Mouse (Mus musculus) myocyte (in vitro differentiated cells): ENCODE data around the gene Smg6. TPM values are rescaled to one million over a fixed set of nuclear protein-coding genes. Genes with fewer than 3 reads are reported as not detected.

Experiments
- H3K27me3 ChIP-seq: one replicate; pipeline ENCODE4 v1.6.1; 2011; ENCODE audit not compliant: control insufficient read depth, insufficient read depth, insufficient read length
- H3K36me3 ChIP-seq: one replicate; pipeline ENCODE4 v1.6.1; 2011; ENCODE audit not compliant: control insufficient read depth, insufficient read depth
- H3K4me2 ChIP-seq: one replicate; pipeline ENCODE4 v1.6.1; 2011; ENCODE audit warnings: low read depth, control low read depth
- H3K4me3 ChIP-seq: one replicate; pipeline ENCODE4 v1.5.1; 2011; ENCODE audit warnings: mild to moderate bottlenecking, control low read depth, moderate library complexity
- H3K79me2 ChIP-seq: one replicate; pipeline ENCODE4 v1.6.1; 2011; ENCODE audit not compliant: control insufficient read depth, insufficient read depth
- H3ac ChIP-seq: one replicate; pipeline ENCODE4 v1.6.1; 2011; ENCODE audit not compliant: control insufficient read depth, insufficient read length
- CEBPB ChIP-seq: IDR thresholded peaks from 2 replicates; pipeline ENCODE4 v1.6.1; 2011; ENCODE audit warnings: mild to moderate bottlenecking, moderate library complexity; ENCODE audit not compliant: poor library complexity, insufficient read depth, severe bottlenecking
- E2F4 ChIP-seq: IDR thresholded peaks from one replicate; pipeline ENCODE4 v1.6.1; 2011; ENCODE audit warnings: mild to moderate bottlenecking, control low read depth, moderate library complexity; ENCODE audit not compliant: insufficient read depth
- MAX ChIP-seq: IDR thresholded peaks from one replicate; pipeline ENCODE4 v1.6.1; 2011; ENCODE audit warnings: low read depth, mild to moderate bottlenecking, control low read depth
- MYOD1 ChIP-seq, 3 experiments: IDR thresholded peaks; one replicate each; pipeline ENCODE4 v1.6.1; 2011; ENCODE audit warnings: control low read depth in 2 of 3, low read depth in 2 of 3, mild to moderate bottlenecking in 2 of 3, moderate library complexity in 1 of 3; ENCODE audit not compliant: insufficient read length in 2 of 3, control insufficient read depth in 1 of 3
- MYOG ChIP-seq, 3 experiments: IDR thresholded peaks; one replicate each; pipeline ENCODE4 v1.6.1; 2011; ENCODE audit warnings: control low read depth in 2 of 3, low read depth in 2 of 3, mild to moderate bottlenecking in 2 of 3; ENCODE audit not compliant: insufficient read length in 2 of 3, control insufficient read depth in 1 of 3, insufficient read depth in 1 of 3
- POLR2A ChIP-seq: IDR thresholded peaks from one replicate; pipeline ENCODE4 v1.6.1; 2011; ENCODE audit warnings: low read depth, mild to moderate bottlenecking, control low read depth, moderate library complexity; ENCODE audit not compliant: insufficient read length
- POLR2AphosphoS2 ChIP-seq: IDR thresholded peaks from one replicate; pipeline ENCODE4 v1.6.1; 2011; ENCODE audit warnings: low read depth, control low read depth; ENCODE audit not compliant: insufficient read length
- REST ChIP-seq: IDR thresholded peaks from one replicate; pipeline ENCODE4 v1.6.1; 2011; ENCODE audit warnings: mild to moderate bottlenecking, control low read depth, moderate library complexity; ENCODE audit not compliant: insufficient read depth, insufficient read length
- SRF ChIP-seq: IDR thresholded peaks from one replicate; pipeline ENCODE4 v1.6.1; 2011; ENCODE audit warnings: low read depth; ENCODE audit not compliant: control insufficient read depth, insufficient read length
- TCF12 ChIP-seq: IDR thresholded peaks from one replicate; pipeline ENCODE4 v1.6.1; 2011; ENCODE audit warnings: mild to moderate bottlenecking, control low read depth; ENCODE audit not compliant: poor library complexity, insufficient read depth, severe bottlenecking
- TCF3 ChIP-seq: IDR thresholded peaks from one replicate; pipeline ENCODE4 v1.6.1; 2011; ENCODE audit warnings: low read depth, control low read depth; ENCODE audit not compliant: insufficient read length
- USF1 ChIP-seq: IDR thresholded peaks from one replicate; pipeline ENCODE4 v1.6.1; 2011; ENCODE audit warnings: low read depth, mild to moderate bottlenecking, control low read depth, moderate library complexity
- polyA plus RNA-seq: library from polyadenylated mRNA; unstranded; fragments of >200 nt; fragmentation: generic; extraction: Trizol; gene quantifications from one replicate; pipeline ENCODE4 v1.2.1, GENCODE M21; 2012; ENCODE audit warnings: missing spikeins

The Smg6 gene
- polyA plus RNA-seq, 1 experiment, result 14.7 TPM

- Histone ChIP-seq H3K36me3 (peaks cover 6% of the 10 kb centered on the region), H3K4me2 (peak overlapping the region; percentile 1), H3K4me3 (no peak overlapping the region), H3ac (no peak overlapping the region), H3K27me3 (no peaks in the 10 kb centered on the region), H3K79me2 (no peaks in the 10 kb centered on the region)
- TF ChIP-seq E2F4 (no peak), MYOD1 (IDR thresholded peaks at IDR 0.05; ENCODE audit: control insufficient read depth in 1 of 3, insufficient read length in 2 of 3, low read depth in 2 of 3) (peak in 1 of 3 experiments; percentile 9), TCF12 (peak; percentile 26), MYOG (IDR thresholded peaks at IDR 0.05; ENCODE audit: control insufficient read depth in 1 of 3, insufficient read depth in 1 of 3, insufficient read length in 2 of 3, low read depth in 2 of 3) (no peak), POLR2AphosphoS2 (no peak), SRF (no peak)
These were observed 66.9 kb downstream of the Smg6 start for GRCm38 (mm10) chr11:74992427-74992987.

- TF ChIP-seq TCF12, result no peak
- TF ChIP-seq POLR2AphosphoS2, result no peak
- TF ChIP-seq USF1, result no peak
- TF ChIP-seq MYOG (IDR thresholded peaks at IDR 0.05; ENCODE audit: control insufficient read depth in 1 of 3, insufficient read depth in 1 of 3, insufficient read length in 2 of 3, low read depth in 2 of 3), result no peak
- no peak for TF ChIP-seq E2F4
- TF ChIP-seq MYOD1 (IDR thresholded peaks at IDR 0.05; ENCODE audit: control insufficient read depth in 1 of 3, insufficient read length in 2 of 3, low read depth in 2 of 3), result no peak
- TF ChIP-seq MAX, result no peak
- TF ChIP-seq CEBPB, result no peak
- no peak for TF ChIP-seq TCF3
- TF ChIP-seq SRF, result no peak
- no peak for TF ChIP-seq POLR2A
- TF ChIP-seq REST, result no peak
- Histone ChIP-seq H3K4me3 (no peak overlapping the region), H3K27me3 (no peaks in the 10 kb centered on the region), H3ac (no peak overlapping the region), H3K4me2 (no peak overlapping the region), H3K36me3 (peaks cover 6% of the 10 kb centered on the region), H3K79me2 (no peaks in the 10 kb centered on the region)
These were observed 68.5 kb downstream of the Smg6 start for GRCm38 (mm10) chr11:74994141-74994540.

GRCm38 (mm10) chr11:74994856-74995255 is 69.2 kb downstream of the Smg6 start:
- no peaks in the 10 kb centered on the region for H3K27me3 ChIP-seq
- H3K4me2 ChIP-seq, result no peak overlapping the region
- H3K79me2 ChIP-seq, result no peaks in the 10 kb centered on the region
- no peak overlapping the region for H3ac ChIP-seq
- no peak for TF ChIP-seq MYOG (IDR thresholded peaks at IDR 0.05; ENCODE audit: control insufficient read depth in 1 of 3, insufficient read depth in 1 of 3, insufficient read length in 2 of 3, low read depth in 2 of 3)
- no peak for TF ChIP-seq MAX
- TF ChIP-seq E2F4, result no peak
- no peak for TF ChIP-seq MYOD1 (IDR thresholded peaks at IDR 0.05; ENCODE audit: control insufficient read depth in 1 of 3, insufficient read length in 2 of 3, low read depth in 2 of 3)
- no peak for TF ChIP-seq REST
- TF ChIP-seq TCF3, result no peak
- TF ChIP-seq TCF12, result no peak
- no peak for TF ChIP-seq POLR2A
- TF ChIP-seq CEBPB, result no peak
- H3K4me3 ChIP-seq, result no peak overlapping the region
- H3K36me3 ChIP-seq, result peaks cover 6% of the 10 kb centered on the region

- H3K27me3 ChIP-seq, result no peaks in the 10 kb centered on the region
- H3K4me3 ChIP-seq, result no peak overlapping the region
- H3K79me2 ChIP-seq, result no peaks in the 10 kb centered on the region
- TF ChIP-seq POLR2AphosphoS2 (no peak), USF1 (no peak), TCF12 (no peak), MYOD1 (IDR thresholded peaks at IDR 0.05; ENCODE audit: control insufficient read depth in 1 of 3, insufficient read length in 2 of 3, low read depth in 2 of 3) (no peak), MYOG (IDR thresholded peaks at IDR 0.05; ENCODE audit: control insufficient read depth in 1 of 3, insufficient read depth in 1 of 3, insufficient read length in 2 of 3, low read depth in 2 of 3) (no peak)
- H3K36me3 ChIP-seq, result no peaks in the 10 kb centered on the region
- H3K4me2 ChIP-seq, result no peak overlapping the region
- H3ac ChIP-seq, result no peak overlapping the region
These were observed 70.9 kb downstream of the Smg6 start for GRCm38 (mm10) chr11:74996482-74996881.

GRCm38 (mm10) chr11:75000869-75001653 is 75.4 kb downstream of the Smg6 start:
- no peaks in the 10 kb centered on the region for H3K36me3 ChIP-seq
- H3K4me3 ChIP-seq, result no peak overlapping the region
- no peak overlapping the region for H3ac ChIP-seq
- no peaks in the 10 kb centered on the region for H3K79me2 ChIP-seq
- peak overlapping the region; percentile 8 for H3K4me2 ChIP-seq
- TF ChIP-seq E2F4 (no peak), MYOG (IDR thresholded peaks at IDR 0.05; ENCODE audit: control insufficient read depth in 1 of 3, insufficient read depth in 1 of 3, insufficient read length in 2 of 3, low read depth in 2 of 3) (no peak), MYOD1 (IDR thresholded peaks at IDR 0.05; ENCODE audit: control insufficient read depth in 1 of 3, insufficient read length in 2 of 3, low read depth in 2 of 3) (no peak)
- no peaks in the 10 kb centered on the region for H3K27me3 ChIP-seq
